Mouse (Mus musculus): ENCODE measurements around the gene Prelid3b.

The Prelid3b gene

DNA sequence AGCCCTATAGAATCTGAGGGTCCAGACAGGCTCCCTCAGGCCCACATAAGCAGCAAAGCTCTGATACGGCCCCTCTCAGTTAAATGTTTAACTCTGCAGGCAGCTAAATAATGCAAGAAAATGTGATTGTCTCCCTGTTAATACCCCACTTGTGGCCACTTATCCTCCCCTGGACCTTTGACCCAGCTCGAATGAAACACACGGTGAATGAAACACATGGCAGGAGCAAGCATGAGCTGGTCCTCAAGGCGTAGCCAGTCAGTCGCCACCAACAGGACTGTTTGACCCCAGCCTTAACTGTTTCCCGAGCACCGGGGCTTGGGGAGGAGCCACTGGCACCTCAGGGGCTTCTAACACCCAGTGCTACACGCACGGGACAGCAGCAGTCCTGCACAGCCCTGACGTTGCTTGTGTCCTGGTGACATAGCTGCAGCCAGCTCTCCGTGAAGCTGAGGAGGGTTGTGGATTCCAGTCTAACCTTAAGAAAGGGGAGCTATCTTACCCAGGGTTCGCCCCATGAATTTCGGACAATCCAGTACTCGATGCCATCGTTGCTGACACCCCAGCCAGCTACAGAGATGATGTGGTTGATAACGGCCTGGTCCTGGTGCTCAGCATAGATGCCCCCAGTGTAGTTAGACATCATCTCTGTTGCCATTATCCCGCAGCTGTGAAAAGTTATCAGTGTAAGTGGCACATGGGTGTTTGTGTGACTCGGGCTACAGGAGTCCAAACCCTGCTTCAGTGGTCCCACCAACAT lies 44.6 kb downstream of the Prelid3b start:
- no peak for DNase-seq (ENCODE audit: low read depth, low spot score)

DNA sequence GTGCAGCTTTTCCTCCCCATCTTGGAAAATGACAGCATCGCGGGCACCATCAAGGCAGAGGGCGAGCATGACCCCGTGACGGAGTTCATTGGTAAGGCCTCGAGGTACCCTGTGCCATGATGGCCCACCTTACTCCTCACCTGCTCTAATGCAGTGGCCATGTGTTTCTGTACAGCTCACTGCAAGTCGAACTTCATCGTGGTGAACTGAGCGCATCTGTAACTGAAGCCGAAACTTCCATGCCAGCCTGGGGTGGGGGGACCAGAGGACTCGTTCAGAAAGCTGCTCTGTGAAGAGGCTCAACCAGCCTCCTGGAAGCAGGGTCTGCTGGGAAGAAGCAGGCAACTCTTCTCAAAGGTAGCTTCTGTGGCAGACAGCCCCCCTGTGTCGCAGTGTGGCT lies 46.0 kb downstream of the Prelid3b start:
- DNase-seq (ENCODE audit: low read depth, low spot score), result no peak

DNA sequence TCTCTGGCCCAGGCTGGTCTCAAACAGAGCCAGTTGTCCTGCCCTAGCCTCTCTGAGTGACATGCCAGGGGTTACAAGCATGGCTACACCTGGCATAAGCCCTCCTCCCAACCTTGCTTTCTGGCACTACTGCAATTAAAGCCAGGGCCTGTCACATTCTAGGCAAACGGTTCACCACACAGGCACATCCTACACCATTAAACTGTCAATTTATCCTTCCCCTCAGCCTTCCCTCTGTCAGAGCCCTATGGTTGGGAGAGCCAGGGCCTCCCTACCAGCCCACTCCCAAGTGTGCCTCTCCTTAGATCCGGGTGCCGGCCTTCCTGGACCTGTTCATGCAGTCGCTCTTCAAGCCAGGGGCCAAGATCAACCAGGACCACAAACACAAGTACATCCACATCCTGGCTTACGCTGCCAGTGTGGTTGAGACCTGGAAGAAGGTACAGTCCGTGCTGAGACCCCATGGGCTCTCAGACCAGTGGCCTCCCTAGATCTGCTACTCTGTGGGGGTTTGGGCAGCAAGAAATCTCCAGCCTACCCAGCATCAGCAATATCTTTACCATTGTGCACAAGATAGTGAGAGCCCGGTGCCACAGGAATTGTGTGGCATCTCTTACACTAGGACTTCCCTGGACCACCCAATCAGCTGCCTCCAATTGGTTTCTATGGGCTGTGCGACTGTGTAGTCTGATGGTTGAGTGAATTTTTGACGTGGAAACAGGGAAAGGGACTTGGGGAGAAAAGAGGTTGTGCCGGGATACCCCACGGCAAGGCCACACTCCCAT lies 48.4 kb downstream of the Prelid3b start:
- no peak for DNase-seq (ENCODE audit: low read depth, low spot score)

DNA sequence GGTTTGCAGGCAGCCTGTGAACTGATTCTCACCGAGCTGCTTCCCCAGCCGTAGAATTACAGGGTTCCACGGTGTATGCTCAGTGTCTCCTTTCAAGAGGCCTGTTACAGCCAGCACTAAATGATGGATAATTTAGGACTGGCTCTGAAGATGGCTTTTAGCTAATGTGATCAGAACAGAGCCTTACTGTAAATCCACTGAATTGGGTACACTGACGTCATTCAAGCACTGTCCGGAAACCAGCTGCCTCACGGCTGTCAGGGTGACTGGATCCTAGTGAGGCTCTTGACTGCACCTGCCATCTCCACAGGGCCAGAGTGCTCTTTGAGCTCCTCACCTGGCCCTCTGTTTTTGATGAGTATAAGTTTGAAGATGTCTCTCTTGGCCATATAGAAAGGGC lies 51.8 kb downstream of the Prelid3b start:
- no peak for DNase-seq (ENCODE audit: low read depth, low spot score)

DNA sequence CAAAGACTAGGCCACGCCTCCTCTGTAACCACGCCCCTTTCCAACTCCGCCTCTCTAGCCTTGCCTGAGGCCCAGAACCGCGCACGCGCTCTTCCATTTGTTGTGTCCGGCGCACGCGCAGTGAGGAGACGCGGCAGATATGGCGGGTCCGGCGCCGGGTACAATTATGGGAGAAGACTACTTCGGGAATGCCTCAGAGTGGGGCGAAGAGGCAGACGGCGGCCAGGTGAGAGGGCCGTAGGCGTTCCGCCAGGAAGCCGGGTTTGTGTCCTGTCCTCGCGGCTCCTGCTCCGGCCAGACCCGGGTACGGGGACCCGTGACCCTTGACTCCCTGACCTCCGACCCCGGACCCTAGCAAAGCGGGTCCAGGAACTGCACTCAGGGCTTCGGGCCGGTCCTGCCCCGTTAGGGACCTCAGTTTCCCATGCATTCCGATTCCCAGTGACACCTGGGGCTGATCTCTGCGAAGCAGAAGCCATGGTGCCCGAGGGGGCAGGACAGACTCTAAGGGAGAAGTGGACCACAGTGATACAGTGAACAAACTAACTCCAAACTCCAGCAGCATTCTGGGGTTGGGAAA lies 57.1 kb downstream of the Prelid3b start, which contains the start of gene Nelfcd:
Nelfcd (plus strand) TSS at position 74 of the 580 bp plus-strand sequence.
- peak; percentile 98 for DNase-seq (ENCODE audit: low read depth, low spot score)

Data from ZHBTc4 (cell line).